Mouse (Mus musculus) kidney, embryonic 14.5 days (tissue): ENCODE data around the gene Sumf1. TPM values are rescaled to one million over a fixed set of nuclear protein-coding genes. Genes with fewer than 3 reads are reported as not detected.

Experiments
- ATAC-seq: fragments of 200-750 bp; cut with Nextera tagmentation; 2 replicates; pipeline ENCODE4 v1.8.0; 2017; ENCODE audit warnings: moderate number of reproducible peaks, mild to moderate bottlenecking, moderate TSS enrichment, moderate library complexity; ENCODE audit not compliant: low FRiP score, low TSS enrichment
- H3K27ac ChIP-seq: fragments of 300-500 bp; sonication (generic); 2 replicates; pipeline ENCODE4 v1.5.1; 2014; ENCODE audit warnings: low read depth, mild to moderate bottlenecking, low read length, moderate library complexity, mixed read lengths
- H3K27me3 ChIP-seq: fragments of 300-500 bp; sonication (generic); 2 replicates; pipeline ENCODE4 v1.6.1; 2014; ENCODE audit warnings: mild to moderate bottlenecking, low read length; ENCODE audit not compliant: control insufficient read depth, insufficient read depth
- H3K36me3 ChIP-seq: fragments of 300-500 bp; sonication (generic); 2 replicates; pipeline ENCODE4 v1.6.1; 2014; ENCODE audit warnings: low read length, mixed read lengths; ENCODE audit not compliant: control insufficient read depth, insufficient read depth
- H3K4me1 ChIP-seq: fragments of 300-500 bp; sonication (generic); 2 replicates; pipeline ENCODE4 v1.6.1; 2014; ENCODE audit warnings: low read length, mixed read lengths; ENCODE audit not compliant: control insufficient read depth, insufficient read depth
- H3K4me2 ChIP-seq: fragments of 300-500 bp; sonication (generic); replicated peaks from 2 replicates; pipeline ENCODE4 v1.6.1; 2014; ENCODE audit warnings: low read depth, mild to moderate bottlenecking, low read length
- H3K4me3 ChIP-seq: fragments of 300-500 bp; sonication (generic); 2 replicates; pipeline ENCODE4 v1.5.1; 2014; ENCODE audit warnings: mild to moderate bottlenecking, low read length
- H3K9ac ChIP-seq: fragments of 300-500 bp; sonication (generic); 2 replicates; pipeline ENCODE4 v1.6.1; 2014; ENCODE audit warnings: low read depth, mild to moderate bottlenecking, low read length, moderate library complexity
- H3K9me3 ChIP-seq: fragments of 300-500 bp; sonication (generic); 2 replicates; pipeline ENCODE4 v1.6.1; 2016; ENCODE audit warnings: low read length; ENCODE audit not compliant: control insufficient read depth
- WGBS: fragments of 180-500 bp; shearing (Covaris S2); extraction: QIAGEN DNeasy Blood & Tissue Kit; methylation state at CpG from one replicate; pipeline ENCODE4 v1.1.7; 2014; 5-methylcytosine and 5-hydroxymethylcytosine counted together
- polyA plus RNA-seq: library from polyadenylated mRNA; unstranded; fragments of >200 nt; fragmentation: Nextera tagmentation; extraction: Ambion mirVana; gene quantifications from 2 replicates; pipeline ENCODE4 v1.2.1, GENCODE M21; 2014

The Sumf1 gene
- polyA plus RNA-seq, 1 experiment from 2014 or later = 26.8 TPM

GRCm38 (mm10) chr6:108098846-108099217 is 86.5 kb downstream of the Sumf1 start:
- H3K27me3 ChIP-seq = no peaks in the 10 kb centered on the region
- 90% methylated on average over 3 of the region's 3 CpGs for WGBS
- H3K27ac ChIP-seq = no peak overlapping the region
- H3K4me1 ChIP-seq = 0 out of 2 replicates have a peak, but pooled peaks cover 2% of the 10 kb centered on the region
- H3K9ac ChIP-seq = no peak overlapping the region
- no peak overlapping the region for H3K4me3 ChIP-seq
- no peaks in the 10 kb centered on the region for H3K9me3 ChIP-seq
- ATAC-seq = no peak
- no peaks in the 10 kb centered on the region for H3K36me3 ChIP-seq
- no peak overlapping the region for H3K4me2 ChIP-seq

GRCm38 (mm10) chr6:108098171-108098845 is 87.1 kb downstream of the Sumf1 start:
- Histone ChIP-seq H3K27ac (no peak overlapping the region), H3K4me1 (0 out of 2 replicates have a peak, but pooled peaks cover 2% of the 10 kb centered on the region), H3K4me3 (no peak overlapping the region), H3K36me3 (no peaks in the 10 kb centered on the region), H3K9me3 (no peaks in the 10 kb centered on the region), H3K4me2 (no peak overlapping the region), H3K27me3 (no peaks in the 10 kb centered on the region), H3K9ac (no peak overlapping the region)
- 29% methylated on average over 9 of the region's 9 CpGs for WGBS
- ATAC-seq = peak; percentile 82; the same call in 1 of the 2 replicates

GRCm38 (mm10) chr6:108095445-108095844 is 89.9 kb downstream of the Sumf1 start:
- 74% methylated on average over 5 of the region's 5 CpGs for WGBS
- ATAC-seq = no peak
- H3K36me3 ChIP-seq = no peaks in the 10 kb centered on the region
- no peaks in the 10 kb centered on the region for H3K4me1 ChIP-seq
- H3K27me3 ChIP-seq = no peaks in the 10 kb centered on the region
- no peaks in the 10 kb centered on the region for H3K9me3 ChIP-seq
- no peak overlapping the region for H3K4me3 ChIP-seq
- H3K27ac ChIP-seq = no peak overlapping the region
- H3K9ac ChIP-seq = no peak overlapping the region
- H3K4me2 ChIP-seq = no peak overlapping the region

GRCm38 (mm10) chr6:108093449-108093848 is 91.9 kb downstream of the Sumf1 start:
- 81% methylated on average over 3 of the region's 3 CpGs for WGBS
- H3K9me3 ChIP-seq = no peaks in the 10 kb centered on the region
- no peaks in the 10 kb centered on the region for H3K27me3 ChIP-seq
- no peaks in the 10 kb centered on the region for H3K4me1 ChIP-seq
- no peak overlapping the region for H3K4me3 ChIP-seq
- no peak for ATAC-seq
- H3K9ac ChIP-seq = no peak overlapping the region
- no peak overlapping the region for H3K27ac ChIP-seq
- no peaks in the 10 kb centered on the region for H3K36me3 ChIP-seq
- no peak overlapping the region for H3K4me2 ChIP-seq

GRCm38 (mm10) chr6:108092646-108093045 is 92.7 kb downstream of the Sumf1 start:
- Histone ChIP-seq H3K36me3 (no peaks in the 10 kb centered on the region), H3K4me2 (no peak overlapping the region), H3K27me3 (no peaks in the 10 kb centered on the region), H3K4me3 (no peak overlapping the region), H3K4me1 (no peaks in the 10 kb centered on the region), H3K9ac (no peak overlapping the region), H3K9me3 (no peaks in the 10 kb centered on the region), H3K27ac (no peak overlapping the region)
- ATAC-seq = no peak
- WGBS = 82% methylated on average over 3 of the region's 3 CpGs

- no peaks in the 10 kb centered on the region for H3K27me3 ChIP-seq
- no peak overlapping the region for H3K4me3 ChIP-seq
- no peaks in the 10 kb centered on the region for H3K36me3 ChIP-seq
- H3K9me3 ChIP-seq = no peaks in the 10 kb centered on the region
- no peak overlapping the region for H3K4me2 ChIP-seq
- no peak overlapping the region for H3K27ac ChIP-seq
- ATAC-seq = no peak
- H3K9ac ChIP-seq = no peak overlapping the region
- WGBS = 54% methylated on average over 1 of the region's 1 CpGs
- no peaks in the 10 kb centered on the region for H3K4me1 ChIP-seq
Measured at GRCm38 (mm10) chr6:108091296-108091695, 94.1 kb downstream of the Sumf1 start.

GRCm38 (mm10) chr6:108075857-108076256 is 109.5 kb downstream of the Sumf1 start:
- Histone ChIP-seq H3K27ac (no peak overlapping the region), H3K4me3 (no peak overlapping the region), H3K9me3 (no peaks in the 10 kb centered on the region), H3K27me3 (no peaks in the 10 kb centered on the region), H3K9ac (no peak overlapping the region), H3K4me1 (no peaks in the 10 kb centered on the region), H3K4me2 (no peak overlapping the region), H3K36me3 (no peaks in the 10 kb centered on the region)
- 95% methylated on average over 7 of the region's 7 CpGs for WGBS
- ATAC-seq = no peak

GRCm38 (mm10) chr6:108074624-108075023 is 110.8 kb downstream of the Sumf1 start:
- Histone ChIP-seq H3K27ac (no peak overlapping the region), H3K36me3 (no peaks in the 10 kb centered on the region), H3K4me2 (no peak overlapping the region), H3K9me3 (no peaks in the 10 kb centered on the region), H3K4me3 (no peak overlapping the region), H3K4me1 (no peaks in the 10 kb centered on the region), H3K27me3 (no peaks in the 10 kb centered on the region), H3K9ac (no peak overlapping the region)
- 82% methylated on average over 10 of the region's 10 CpGs for WGBS
- no peak for ATAC-seq

- WGBS = 97% methylated on average over 2 of the region's 2 CpGs
- Histone ChIP-seq H3K4me1 (no peaks in the 10 kb centered on the region), H3K9me3 (no peaks in the 10 kb centered on the region), H3K4me2 (no peak overlapping the region), H3K36me3 (no peaks in the 10 kb centered on the region), H3K27me3 (no peaks in the 10 kb centered on the region), H3K9ac (no peak overlapping the region), H3K4me3 (no peak overlapping the region), H3K27ac (no peak overlapping the region)
- no peak for ATAC-seq
Measured at GRCm38 (mm10) chr6:108073931-108074330, 111.5 kb downstream of the Sumf1 start.
